28 mouse cellular contexts compared by ENCODE assay signal in the genomic region with DNA sequence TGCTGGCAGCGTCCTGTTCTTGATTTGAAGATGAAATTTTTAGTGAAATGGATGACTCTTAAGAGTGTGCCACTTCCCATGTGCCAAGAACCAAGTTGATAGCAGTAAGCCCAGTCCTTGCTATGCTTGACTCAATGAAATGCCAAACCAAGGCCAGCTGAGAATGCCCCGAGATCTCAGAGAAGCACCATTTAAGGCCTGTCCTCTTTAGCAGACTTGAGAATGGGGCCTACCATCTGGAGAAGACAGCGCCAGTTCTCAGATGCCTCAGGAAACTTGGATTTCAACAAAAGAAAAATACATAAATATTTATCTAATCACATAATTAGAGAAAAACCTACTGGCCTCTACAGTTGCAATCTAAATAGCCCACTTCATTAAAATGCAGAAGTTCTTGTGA.
DNase-seq lines count a peak whose midpoint lies in the region; ATAC-seq and TF ChIP-seq lines count a peak whose summit lies in the region.
"Had no signal": no experiment of that assay in that cellular context is flagged by ENCODE, and none has a peak within 500 bp of the region (broad histone marks: within the 10 kb centered on the region; RNA-seq: fewer than 3 reads in every experiment).

No protein-coding gene starts in this region.

- TF ChIP-seq CTCF in lung, embryonic 14.5 days (IDR thresholded peaks at IDR 0.05; ENCODE audit: low read depth), result no peak

- peak; percentile 84 for DNase-seq in lung, embryonic 14.5 days
- peak; percentile 26 for DNase-seq in lung, postnatal 14 days
- peak; percentile 44 to 79 for DNase-seq in lung, postnatal 4 days
- DNase-seq in left cerebral cortex, postnatal 36 days (ENCODE audit: low spot score in 2 of 2), result no peak
- DNase-seq in thymus, postnatal 4 days, result no peak
- DNase-seq in gastrocnemius, adult 18-20 months (ENCODE audit: low spot score), result no peak
- DNase-seq: adrenal gland, postnatal 10 days; adrenal gland, postnatal 36 days; B cell, adult 2 months; cerebellum, adult 11 months; cerebellum, adult 2 months; cerebellum, postnatal 10 days; cerebellum, postnatal 36 days; embryo, embryonic 11 days; gastrocnemius, postnatal 10 days; gastrocnemius, postnatal 36 days; heart, adult 11 months had no signal

- H3K9ac ChIP-seq in lung, embryonic 14.5 days, result no peak overlapping the region
- H3K9ac ChIP-seq in lung, embryonic 16.5 days (ENCODE audit: low read length), result no peak overlapping the region
- H3K9ac ChIP-seq: embryonic facial prominence, embryonic 13.5 days; forebrain, embryonic 12.5 days; forebrain, embryonic 15.5 days; hindbrain, embryonic 12.5 days; hindbrain, embryonic 15.5 days had no signal

- intact Hi-C loops in left cerebral cortex, postnatal 36 days (cut with DNase I), result no loop called here

- no peak overlapping the region for H3K4me3 ChIP-seq in lung, embryonic 14.5 days (ENCODE audit: low read depth, low read length)
- no peak overlapping the region for H3K4me3 ChIP-seq in lung, embryonic 16.5 days (ENCODE audit: low read length)
- H3K4me3 ChIP-seq: embryonic facial prominence, embryonic 10.5 days; embryonic facial prominence, embryonic 13.5 days; erythroblast, embryonic 14.5 days; forebrain, embryonic 12.5 days; forebrain, embryonic 15.5 days; hindbrain, embryonic 12.5 days; hindbrain, embryonic 15.5 days had no signal

- 40% methylated on average over 3 of the region's 3 CpGs for WGBS in lung, embryonic 14.5 days
- 39% methylated on average over 3 of the region's 3 CpGs for WGBS in lung, embryonic 16.5 days

- no peaks in the 10 kb centered on the region for H3K27me3 ChIP-seq in lung, embryonic 14.5 days (ENCODE audit: insufficient read depth, low read length)
- no peaks in the 10 kb centered on the region for H3K27me3 ChIP-seq in lung, embryonic 16.5 days (ENCODE audit: control insufficient read depth, insufficient read depth, low read depth, low read length)
- H3K27me3 ChIP-seq: CH12.LX; embryonic facial prominence, embryonic 13.5 days; forebrain, embryonic 15.5 days; hindbrain, embryonic 12.5 days; hindbrain, embryonic 15.5 days; Patski had no signal

- peaks cover 5% of the 10 kb centered on the region; the same call in 1 of the 2 replicates for H3K4me1 ChIP-seq in lung, embryonic 14.5 days (ENCODE audit: insufficient read depth)
- H3K4me1 ChIP-seq in lung, embryonic 16.5 days (replicated peaks; ENCODE audit: control insufficient read depth, insufficient read depth, low read length), result peaks cover 9% of the 10 kb centered on the region
- H3K4me1 ChIP-seq: hindbrain, embryonic 15.5 days had no signal

- H3K9me3 ChIP-seq in lung, embryonic 14.5 days (ENCODE audit: low read depth, low read length), result no peaks in the 10 kb centered on the region
- no peaks in the 10 kb centered on the region for H3K9me3 ChIP-seq in lung, embryonic 16.5 days (ENCODE audit: control insufficient read depth, low read length)
- H3K9me3 ChIP-seq: embryonic facial prominence, embryonic 10.5 days; embryonic facial prominence, embryonic 13.5 days; forebrain, embryonic 12.5 days; forebrain, embryonic 15.5 days; hindbrain, embryonic 12.5 days; hindbrain, embryonic 15.5 days had no signal

- no peaks in the 10 kb centered on the region for H3K36me3 ChIP-seq in lung, embryonic 14.5 days (ENCODE audit: insufficient read depth)
- no peaks in the 10 kb centered on the region for H3K36me3 ChIP-seq in lung, embryonic 16.5 days (ENCODE audit: control insufficient read depth, insufficient read depth, low read length)
- H3K36me3 ChIP-seq: embryonic facial prominence, embryonic 10.5 days; embryonic facial prominence, embryonic 13.5 days; forebrain, embryonic 12.5 days; forebrain, embryonic 15.5 days; G1E; hindbrain, embryonic 12.5 days; hindbrain, embryonic 15.5 days had no signal

- ATAC-seq in lung, embryonic 14.5 days (ENCODE audit: insufficient read depth), result peak; percentile 93
- peak; percentile 95 for ATAC-seq in lung, embryonic 16.5 days (ENCODE audit: low read depth)
- ATAC-seq: Patski had no signal

- peak overlapping the region; percentile 54; the same call in 1 of the 2 replicates for H3K27ac ChIP-seq in lung, embryonic 14.5 days (ENCODE audit: low read depth)
- H3K27ac ChIP-seq in lung, embryonic 16.5 days (ENCODE audit: low read length), result peak overlapping the region; percentile 65
- H3K27ac ChIP-seq: embryonic facial prominence, embryonic 13.5 days; forebrain, embryonic 12.5 days; forebrain, embryonic 15.5 days; hindbrain, embryonic 12.5 days; hindbrain, embryonic 15.5 days had no signal

- H3K4me2 ChIP-seq in lung, embryonic 14.5 days, result no peak overlapping the region
- H3K4me2 ChIP-seq in lung, embryonic 16.5 days (ENCODE audit: low read depth, low read length), result no peak overlapping the region
- H3K4me2 ChIP-seq: embryonic facial prominence, embryonic 13.5 days; forebrain, embryonic 15.5 days; hindbrain, embryonic 12.5 days; hindbrain, embryonic 15.5 days had no signal

Comparison
In these comparisons a context has a peak if more than half of its experiments do, and no peak if none do; other contexts are left out.
1. DNase-seq: peak in lung, embryonic 14.5 days (single experiment), lung, postnatal 14 days (single experiment) and lung, postnatal 4 days (2 of 2); none in left cerebral cortex, postnatal 36 days (0 of 2), thymus, postnatal 4 days (single experiment) and gastrocnemius, adult 18-20 months (single experiment).